ENCODE assay signal across 26 mouse cellular contexts in genomic region chr2:166757969-166758368, GRCm38 (mm10). TPM values are rescaled to one million over a fixed set of nuclear protein-coding genes. Genes with fewer than 3 reads are reported as not detected.
A peak's percentile ranks its signal among the peaks of the same experiment; 100 is the strongest.
DNase-seq lines count a peak whose midpoint lies in the region; ATAC-seq and TF ChIP-seq lines count a peak whose summit lies in the region.
"Had no signal": no experiment of that assay in that cellular context is flagged by ENCODE, and none has a peak within 500 bp of the region (broad histone marks: within the 10 kb centered on the region; RNA-seq: fewer than 3 reads in every experiment).

No protein-coding gene starts in this region.

- dilution Hi-C loops in CH12.LX (cut with MboI; ENCODE audit: extremely low pct_ligation_motif_present, extremely low pct_unique_long_range_greater_than_20kb, low sequenced_read_pairs) = no loop called here

- H3K79me2 ChIP-seq in CH12.LX (replicated peaks; ENCODE audit: control insufficient read depth, extremely low read depth, insufficient read depth, poor library complexity, severe bottlenecking) = no peaks in the 10 kb centered on the region

- H3K27me3 ChIP-seq in CH12.LX (replicated peaks) (no peaks in the 10 kb centered on the region), Patski (no peaks in the 10 kb centered on the region)
- no peaks in the 10 kb centered on the region for H3K27me3 ChIP-seq in hindbrain, embryonic 10.5 days (ENCODE audit: insufficient read depth, poor library complexity, severe bottlenecking)
- H3K27me3 ChIP-seq in forebrain, postnatal 0 days (ENCODE audit: insufficient read depth, low read length) = no peaks in the 10 kb centered on the region
- H3K27me3 ChIP-seq: embryonic facial prominence, embryonic 13.5 days had no signal

- CTCF ChIA-PET in Patski (lab: Charles Lee) = no interaction called here

- ATAC-seq in Patski = no peak
- no peak for ATAC-seq in forebrain, postnatal 0 days
- ATAC-seq: forebrain, embryonic 14.5 days; hindbrain, postnatal 0 days; intestine, postnatal 0 days had no signal

- no peak for TF ChIP-seq CTCF in CH12.LX (conservative IDR thresholded peaks at IDR 0.05 in 1 of 2, IDR thresholded peaks at IDR 0.05 in 1 of 2; ENCODE audit: low read depth in 2 of 2, low read length in 2 of 2)
- TF ChIP-seq CTCF in Patski (IDR thresholded peaks at IDR 0.05) = no peak
- TF ChIP-seq CTCF in forebrain, postnatal 0 days (IDR thresholded peaks at IDR 0.05; ENCODE audit: low read depth) = no peak

- H3K27ac ChIP-seq in CH12.LX (ENCODE audit: insufficient read depth, low read depth) = no peak overlapping the region
- H3K27ac ChIP-seq in hindbrain, embryonic 10.5 days = no peak overlapping the region
- H3K27ac ChIP-seq in forebrain, postnatal 0 days (ENCODE audit: low read depth, low read length) = no peak overlapping the region
- H3K27ac ChIP-seq: heart, embryonic 15.5 days; hindbrain, embryonic 14.5 days; hindbrain, postnatal 0 days had no signal

- POLR2A ChIA-PET in Patski (lab: Charles Lee) = interaction anchor here (0.6 kb wide), 1 partner anchor 102 kb away, joined by 4 read pairs; no protein-coding TSS in a partner anchor

- in situ Hi-C loops in CH12.LX (cut with MboI; ENCODE audit: low pct_ligation_motif_present, low pct_unique_long_range_greater_than_20kb, low sequenced_read_pairs) (no loop called here), Patski (cut with MboI; ENCODE audit: low pct_unique_long_range_greater_than_20kb) (no loop called here)

- no peak for TF ChIP-seq EP300 in CH12.LX (IDR thresholded peaks at IDR 0.05; ENCODE audit: low read length)

- no peak overlapping the region for H3K4me2 ChIP-seq in CH12.LX (ENCODE audit: insufficient read depth, low read depth, poor library complexity, severe bottlenecking)
- no peak overlapping the region for H3K4me2 ChIP-seq in forebrain, postnatal 0 days (ENCODE audit: low read depth)
- H3K4me2 ChIP-seq: embryonic facial prominence, embryonic 13.5 days; heart, embryonic 12.5 days; heart, embryonic 15.5 days; hindbrain, embryonic 14.5 days had no signal

- H3K4me3 ChIP-seq in CH12.LX (replicated peaks in 1 of 3; ENCODE audit: low read depth in 2 of 3, low read length in 2 of 3, poor library complexity in 1 of 3) = no peak overlapping the region
- no peak overlapping the region for H3K4me3 ChIP-seq in hindbrain, embryonic 10.5 days
- no peak overlapping the region for H3K4me3 ChIP-seq in forebrain, postnatal 0 days (ENCODE audit: low read depth, low read length)
- H3K4me3 ChIP-seq: embryonic facial prominence, embryonic 13.5 days; heart, embryonic 12.5 days; heart, embryonic 15.5 days had no signal

- TF ChIP-seq RAD21 in CH12.LX (IDR thresholded peaks at IDR 0.05; ENCODE audit: low read depth, low read length) = no peak

- no peak for TF ChIP-seq POLR2A in CH12.LX (IDR thresholded peaks at IDR 0.05; ENCODE audit: low read depth, low read length)

- no peaks in the 10 kb centered on the region for H3K36me3 ChIP-seq in CH12.LX (replicated peaks in 1 of 2; ENCODE audit: control insufficient read depth in 1 of 2, insufficient read depth in 1 of 2, low read length in 1 of 2)
- H3K36me3 ChIP-seq in hindbrain, embryonic 10.5 days = no peaks in the 10 kb centered on the region
- no peaks in the 10 kb centered on the region for H3K36me3 ChIP-seq in forebrain, postnatal 0 days (ENCODE audit: insufficient read depth)
- H3K36me3 ChIP-seq: embryonic facial prominence, embryonic 13.5 days; G1E; heart, embryonic 12.5 days; heart, embryonic 15.5 days had no signal

- no peaks in the 10 kb centered on the region for H3K9me3 ChIP-seq in CH12.LX (replicated peaks; ENCODE audit: low read length)
- no peaks in the 10 kb centered on the region for H3K9me3 ChIP-seq in hindbrain, embryonic 10.5 days
- H3K9me3 ChIP-seq in forebrain, postnatal 0 days (ENCODE audit: low read length) = no peaks in the 10 kb centered on the region
- H3K9me3 ChIP-seq: embryonic facial prominence, embryonic 13.5 days; G1E; heart, embryonic 12.5 days; heart, embryonic 15.5 days had no signal

- peaks cover 7 to 33% of the 10 kb centered on the region in 2 experiments for H3K4me1 ChIP-seq in CH12.LX (ENCODE audit: control insufficient read depth in 1 of 2, insufficient read depth in 2 of 2)
- H3K4me1 ChIP-seq in hindbrain, embryonic 10.5 days (replicated peaks) = peaks cover 15% of the 10 kb centered on the region
- H3K4me1 ChIP-seq in forebrain, postnatal 0 days (ENCODE audit: insufficient read depth) = no peaks in the 10 kb centered on the region
- H3K4me1 ChIP-seq: heart, embryonic 12.5 days; heart, embryonic 15.5 days had no signal

- 38% methylated on average over 3 of the region's 3 CpGs for WGBS in hindbrain, embryonic 10.5 days
- 37% methylated on average over 3 of the region's 3 CpGs for WGBS in forebrain, postnatal 0 days

- H3K9ac ChIP-seq in CH12.LX (ENCODE audit: insufficient read depth, low read depth) = no peak overlapping the region
- H3K9ac ChIP-seq in forebrain, postnatal 0 days = no peak overlapping the region
- H3K9ac ChIP-seq: embryonic facial prominence, embryonic 13.5 days; heart, embryonic 12.5 days; heart, embryonic 15.5 days; hindbrain, embryonic 14.5 days had no signal

- intact Hi-C loops in left cerebral cortex, postnatal 14 days (cut with DNase I) = no loop called here

- DNase-seq in 416B (ENCODE audit: low read depth) = peak; percentile 90
- DNase-seq in CH12.LX (ENCODE audit: extremely low read depth) = peak; percentile 55
- DNase-seq in Patski (ENCODE audit: low read depth, low spot score) = peak; percentile 25
- peak; percentile 61 for DNase-seq in induced T-regulatory cell, adult 2 months (ENCODE audit: low read depth)
- DNase-seq in left cerebral cortex, postnatal 14 days (ENCODE audit: low spot score in 2 of 2) = no peak
- no peak for DNase-seq in spleen, postnatal 36 days (ENCODE audit: low spot score in 2 of 2)
- no peak for DNase-seq in hindbrain, embryonic 10.5 days (ENCODE audit: low spot score)
- no peak for DNase-seq in forebrain, postnatal 0 days
- DNase-seq: adrenal gland, postnatal 10 days; adrenal gland, postnatal 36 days; cerebellum, adult 18-20 months; cerebellum, adult 9-10 months; cerebellum, postnatal 14 days; gastrocnemius, postnatal 10 days; heart, adult 18-20 months; heart, postnatal 10 days; heart, postnatal 36 days; kidney, adult 2 months had no signal

TF ChIP-seq in CH12.LX, 34 proteins besides CTCF, POLR2A, EP300 and RAD21:
- TF ChIP-seq E2F4 (IDR thresholded peaks at IDR 0.05; ENCODE audit: insufficient replicate concordance, low read depth, low read length) = no peak
- TF ChIP-seq ETS1 (conservative IDR thresholded peaks at IDR 0.05; ENCODE audit: low read depth, low read length) = 0 out of 2 replicates have a peak, but pooled peaks have one; percentile 40
- TF ChIP-seq ZNF384 (IDR thresholded peaks at IDR 0.05; ENCODE audit: low read depth, low read length) = no peak
- TF ChIP-seq MXI1 (IDR thresholded peaks at IDR 0.05; ENCODE audit: low read depth, low read length) = no peak
- no peak for TF ChIP-seq POLR2AphosphoS2 (IDR thresholded peaks at IDR 0.05; ENCODE audit: low read depth, low read length)
- no peak for TF ChIP-seq MAZ (IDR thresholded peaks at IDR 0.05; ENCODE audit: low read depth, low read length)
- TF ChIP-seq PAX5 (IDR thresholded peaks at IDR 0.05; ENCODE audit: low read length) = no peak
- no peak for TF ChIP-seq USF1 (IDR thresholded peaks at IDR 0.05; ENCODE audit: low read depth, low read length)

RNA-seq across cellular contexts. Expression of gene Trp53rkb, which starts 34.4 kb away (rescaled TPM):
- total RNA-seq in CH12.LX (2012; rRNA removed) (6.0 and 7.1 TPM in 2 replicates), CH12.LX (2014; rRNA removed) (7.0 and 8.8 TPM in 2 replicates)
- polyA plus RNA-seq in CH12.LX (2012; ENCODE audit: insufficient read length, low read depth) (7.8 and 9.1 TPM in 2 replicates), Patski (2021) (5.2 TPM)
- total RNA-seq in left cerebral cortex, postnatal 14 days (2021) = 1 to 10 TPM; 5.7 to 9.3 TPM
- 11.0 and 12.8 TPM in 2 replicates for polyA plus RNA-seq in hindbrain, embryonic 10.5 days (2016; fragmentation: Nextera tagmentation; extraction: Ambion mirVana)
- 13.2 and 15.2 TPM in 2 replicates for total RNA-seq in forebrain, postnatal 0 days (2014; rRNA removed)
- 7.8 and 8.2 TPM in 2 replicates for polyA plus RNA-seq in forebrain, postnatal 0 days (2015; fragmentation: Nextera tagmentation; extraction: Ambion mirVana)

RNA-seq across cellular contexts. Expression of gene Prex1, which starts 44.3 kb away (rescaled TPM):
- 11.6 and 18.5 TPM in 2 replicates for total RNA-seq in CH12.LX (2012; rRNA removed)
- 4.9 and 5.5 TPM in 2 replicates for total RNA-seq in CH12.LX (2014; rRNA removed)
- 14.6 and 19.5 TPM in 2 replicates for polyA plus RNA-seq in CH12.LX (2012; ENCODE audit: insufficient read length, low read depth)
- polyA plus RNA-seq in Patski (2021) = 3.9 TPM
- total RNA-seq in left cerebral cortex, postnatal 14 days (2021) = 100 to 1,000 TPM; 119 to 132 TPM
- 36.8 and 44.1 TPM in 2 replicates for polyA plus RNA-seq in hindbrain, embryonic 10.5 days (2016; fragmentation: Nextera tagmentation; extraction: Ambion mirVana)
- total RNA-seq in forebrain, postnatal 0 days (2014; rRNA removed) = 30.6 and 31.3 TPM in 2 replicates
- polyA plus RNA-seq in forebrain, postnatal 0 days (2015; fragmentation: Nextera tagmentation; extraction: Ambion mirVana) = 14.5 and 17.5 TPM in 2 replicates

RNA-seq across cellular contexts. Expression of gene Arfgef2, which starts 47.4 kb away (rescaled TPM):
- total RNA-seq in CH12.LX (2012; rRNA removed) (11.2 and 12.5 TPM in 2 replicates), CH12.LX (2014; rRNA removed) (8.2 and 9.2 TPM in 2 replicates)
- polyA plus RNA-seq in CH12.LX (2012; ENCODE audit: insufficient read length, low read depth) (15.3 and 18.7 TPM in 2 replicates), Patski (2021) (34.1 TPM)
- 10 to 100 TPM; 45.7 to 49.8 TPM for total RNA-seq in left cerebral cortex, postnatal 14 days (2021)
- polyA plus RNA-seq in hindbrain, embryonic 10.5 days (2016; fragmentation: Nextera tagmentation; extraction: Ambion mirVana) = 4.9 and 5.2 TPM in 2 replicates
- 18.9 and 29.5 TPM in 2 replicates for total RNA-seq in forebrain, postnatal 0 days (2014; rRNA removed)
- 1.9 and 3.0 TPM in 2 replicates for polyA plus RNA-seq in forebrain, postnatal 0 days (2015; fragmentation: Nextera tagmentation; extraction: Ambion mirVana)

Comparison
In these comparisons a context has a peak if more than half of its experiments do, and no peak if none do; other contexts are left out.
1. DNase-seq: peak in 416B (single experiment), CH12.LX (single experiment), Patski (single experiment) and induced T-regulatory cell, adult 2 months (single experiment); none in left cerebral cortex, postnatal 14 days (0 of 2), spleen, postnatal 36 days (0 of 2), hindbrain, embryonic 10.5 days (single experiment) and forebrain, postnatal 0 days (single experiment).